ENCODE assay signal across 18 mouse cellular contexts in the genomic region with DNA sequence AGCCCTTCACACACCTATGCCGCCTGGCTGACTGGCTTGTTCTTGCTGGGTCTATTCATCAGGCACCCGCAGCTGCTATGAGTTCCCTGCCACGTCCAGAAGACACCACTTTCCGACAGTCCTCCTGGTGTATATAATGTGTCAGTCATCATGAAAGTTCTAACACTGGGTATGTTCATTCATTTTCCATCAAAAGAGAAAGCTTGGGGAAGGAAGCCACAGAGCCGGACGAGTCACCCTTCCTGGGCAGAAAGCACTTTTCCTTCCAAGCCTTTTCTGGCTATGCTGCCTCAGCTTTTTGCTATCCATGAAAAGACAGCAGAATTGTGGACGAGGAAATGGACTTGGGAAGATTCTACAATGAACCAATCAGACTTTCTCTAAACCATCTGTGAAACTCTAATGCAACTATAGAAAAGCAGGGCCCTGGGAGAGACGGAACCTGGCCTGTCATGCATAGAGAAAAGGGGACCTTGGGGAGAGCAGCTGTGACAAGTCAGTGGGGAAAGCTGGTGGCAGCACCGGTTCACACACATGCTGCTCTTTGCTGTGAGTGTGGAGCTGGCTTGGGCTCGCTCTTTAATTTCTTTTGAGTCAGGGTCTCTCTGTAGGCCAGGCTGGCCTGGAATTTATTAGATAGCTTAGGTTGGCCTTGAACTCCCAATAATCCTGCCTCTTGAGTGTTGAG.
DNase-seq lines count a peak whose midpoint lies in the region; ATAC-seq lines count a peak whose summit lies in the region.
"Had no signal": no experiment of that assay in that cellular context is flagged by ENCODE, and none has a peak within 500 bp of the region (broad histone marks: within the 10 kb centered on the region; RNA-seq: fewer than 3 reads in every experiment).

No protein-coding gene starts in this region.

- no peak overlapping the region for H3K4me2 ChIP-seq in forebrain, embryonic 15.5 days (replicated peaks)
- no peak overlapping the region for H3K4me2 ChIP-seq in midbrain, embryonic 13.5 days (replicated peaks)
- H3K4me2 ChIP-seq in midbrain, embryonic 11.5 days, result no peak overlapping the region
- H3K4me2 ChIP-seq in midbrain, embryonic 16.5 days (ENCODE audit: low read length), result no peak overlapping the region
- H3K4me2 ChIP-seq: embryonic facial prominence, embryonic 13.5 days; heart, embryonic 12.5 days; intestine, embryonic 15.5 days; lung, embryonic 14.5 days had no signal

- no peaks in the 10 kb centered on the region for H3K36me3 ChIP-seq in forebrain, embryonic 15.5 days
- H3K36me3 ChIP-seq in forebrain, embryonic 10.5 days (replicated peaks), result peaks cover 30% of the 10 kb centered on the region
- no peaks in the 10 kb centered on the region; the same call in 1 of the 2 replicates for H3K36me3 ChIP-seq in midbrain, embryonic 13.5 days
- H3K36me3 ChIP-seq in midbrain, embryonic 11.5 days (ENCODE audit: control insufficient read depth, insufficient read depth, low read length), result no peaks in the 10 kb centered on the region
- no peaks in the 10 kb centered on the region for H3K36me3 ChIP-seq in midbrain, embryonic 16.5 days (ENCODE audit: control insufficient read depth, insufficient read depth, low read length)

- peak overlapping the region; percentile 31; the same call in 1 of the 2 replicates for H3K27ac ChIP-seq in forebrain, embryonic 15.5 days (replicated peaks)
- H3K27ac ChIP-seq in forebrain, embryonic 10.5 days, result no peak overlapping the region
- H3K27ac ChIP-seq in midbrain, embryonic 13.5 days, result peak overlapping the region; percentile 56
- H3K27ac ChIP-seq in midbrain, embryonic 11.5 days (ENCODE audit: low read depth, low read length), result no peak overlapping the region
- H3K27ac ChIP-seq in midbrain, embryonic 16.5 days (ENCODE audit: low read length), result peak overlapping the region; percentile 10; the same call in 1 of the 2 replicates
- H3K27ac ChIP-seq: embryonic facial prominence, embryonic 13.5 days; gastrocnemius, adult 2 months; intestine, embryonic 15.5 days had no signal

- no peak for ATAC-seq in forebrain, embryonic 15.5 days (replicated peaks)
- ATAC-seq in midbrain, embryonic 13.5 days, result no peak
- no peak for ATAC-seq in midbrain, embryonic 11.5 days (ENCODE audit: low FRiP score)
- ATAC-seq in midbrain, embryonic 16.5 days, result no peak
- ATAC-seq: intestine, embryonic 15.5 days had no signal

- no peak for DNase-seq in forebrain, embryonic 10.5 days (ENCODE audit: extremely low spot score, low spot score)
- DNase-seq in midbrain, embryonic 11.5 days (ENCODE audit: low spot score, missing footprints), result no peak
- peak; percentile 24 for DNase-seq in 416B (ENCODE audit: low read depth)
- no peak for DNase-seq in cerebellum, adult 9-11 months
- DNase-seq in kidney, adult 11 months, result no peak
- DNase-seq: cerebellum, adult 8-10 months; gastrocnemius, adult 2 months; layer of hippocampus, postnatal 36 days; lung, embryonic 14.5 days; lung, postnatal 4 days; right cerebral cortex, adult 18-20 months; thymus, postnatal 4 days had no signal

- H3K9ac ChIP-seq in forebrain, embryonic 15.5 days (replicated peaks), result no peak overlapping the region
- no peak overlapping the region for H3K9ac ChIP-seq in midbrain, embryonic 13.5 days (replicated peaks)
- no peak overlapping the region for H3K9ac ChIP-seq in midbrain, embryonic 11.5 days (ENCODE audit: low read length)
- no peak overlapping the region for H3K9ac ChIP-seq in midbrain, embryonic 16.5 days (ENCODE audit: low read depth, low read length)
- H3K9ac ChIP-seq: embryonic facial prominence, embryonic 13.5 days; heart, embryonic 12.5 days; intestine, embryonic 15.5 days; lung, embryonic 14.5 days had no signal

- H3K9me3 ChIP-seq in forebrain, embryonic 15.5 days, result no peaks in the 10 kb centered on the region
- no peaks in the 10 kb centered on the region for H3K9me3 ChIP-seq in forebrain, embryonic 10.5 days
- H3K9me3 ChIP-seq in midbrain, embryonic 13.5 days, result no peaks in the 10 kb centered on the region
- no peaks in the 10 kb centered on the region for H3K9me3 ChIP-seq in midbrain, embryonic 11.5 days (ENCODE audit: control insufficient read depth, low read length)
- H3K9me3 ChIP-seq in midbrain, embryonic 16.5 days (replicated peaks; ENCODE audit: control insufficient read depth, low read length, poor library complexity, severe bottlenecking), result no peaks in the 10 kb centered on the region
- H3K9me3 ChIP-seq: embryonic facial prominence, embryonic 13.5 days; heart, embryonic 12.5 days; intestine, embryonic 15.5 days had no signal

- H3K27me3 ChIP-seq in forebrain, embryonic 15.5 days, result no peaks in the 10 kb centered on the region
- H3K27me3 ChIP-seq in forebrain, embryonic 10.5 days (ENCODE audit: poor library complexity, severe bottlenecking), result no peaks in the 10 kb centered on the region
- no peaks in the 10 kb centered on the region for H3K27me3 ChIP-seq in midbrain, embryonic 13.5 days
- no peaks in the 10 kb centered on the region for H3K27me3 ChIP-seq in midbrain, embryonic 11.5 days (ENCODE audit: control insufficient read depth, insufficient read depth, low read length)
- no peaks in the 10 kb centered on the region for H3K27me3 ChIP-seq in midbrain, embryonic 16.5 days (ENCODE audit: control insufficient read depth, insufficient read depth, low read depth, low read length)
- H3K27me3 ChIP-seq: embryonic facial prominence, embryonic 13.5 days; heart, embryonic 12.5 days; intestine, embryonic 15.5 days had no signal

- H3K4me1 ChIP-seq in forebrain, embryonic 15.5 days, result peaks cover 15% of the 10 kb centered on the region
- peaks cover 10% of the 10 kb centered on the region for H3K4me1 ChIP-seq in forebrain, embryonic 10.5 days
- peaks cover 44% of the 10 kb centered on the region for H3K4me1 ChIP-seq in midbrain, embryonic 13.5 days (replicated peaks)
- H3K4me1 ChIP-seq in midbrain, embryonic 11.5 days (ENCODE audit: control insufficient read depth, insufficient read depth, low read length), result peaks cover under 1% of the 10 kb centered on the region; the same call in 1 of the 2 replicates
- H3K4me1 ChIP-seq in midbrain, embryonic 16.5 days (ENCODE audit: control insufficient read depth, insufficient read depth, low read length), result peaks cover 10% of the 10 kb centered on the region
- H3K4me1 ChIP-seq: embryonic facial prominence, embryonic 13.5 days had no signal

- WGBS in forebrain, embryonic 15.5 days, result 79% methylated on average over 10 of the region's 10 CpGs
- WGBS in forebrain, embryonic 10.5 days, result 88% methylated on average over 10 of the region's 10 CpGs
- WGBS in midbrain, embryonic 13.5 days, result 77% methylated on average over 10 of the region's 10 CpGs
- 86% methylated on average over 10 of the region's 10 CpGs for WGBS in midbrain, embryonic 11.5 days
- 73% methylated on average over 10 of the region's 10 CpGs for WGBS in midbrain, embryonic 16.5 days

- no peak overlapping the region for H3K4me3 ChIP-seq in forebrain, embryonic 15.5 days
- H3K4me3 ChIP-seq in forebrain, embryonic 10.5 days, result no peak overlapping the region
- no peak overlapping the region for H3K4me3 ChIP-seq in midbrain, embryonic 13.5 days (replicated peaks)
- no peak overlapping the region for H3K4me3 ChIP-seq in midbrain, embryonic 11.5 days (ENCODE audit: low read depth, low read length)
- H3K4me3 ChIP-seq in midbrain, embryonic 16.5 days (ENCODE audit: low read depth, low read length), result no peak overlapping the region
- H3K4me3 ChIP-seq: embryonic facial prominence, embryonic 13.5 days; gastrocnemius, adult 2 months; heart, embryonic 12.5 days; intestine, embryonic 15.5 days had no signal

Comparison
In these comparisons a context has a peak if more than half of its experiments do, and no peak if none do; other contexts are left out.
1. H3K27ac ChIP-seq: peak in forebrain, embryonic 15.5 days (single experiment), midbrain, embryonic 13.5 days (single experiment) and midbrain, embryonic 16.5 days (single experiment); none in forebrain, embryonic 10.5 days (single experiment) and midbrain, embryonic 11.5 days (single experiment).